Mouse (Mus musculus) liver, embryonic 14.5 days (tissue): Measurements from ENCODE around the gene Gabarap.

Experiments
- CTCF ChIP-seq: IDR thresholded peaks from 2 replicates; pipeline ENCODE4 v1.5.1; 2016; ENCODE audit warnings: antibody characterized with exemption, low read depth, control low read depth
- EP300 ChIP-seq: IDR thresholded peaks from 2 replicates; pipeline ENCODE4 v1.6.1; 2016; ENCODE audit warnings: antibody characterized with exemption, low read depth

DNA sequence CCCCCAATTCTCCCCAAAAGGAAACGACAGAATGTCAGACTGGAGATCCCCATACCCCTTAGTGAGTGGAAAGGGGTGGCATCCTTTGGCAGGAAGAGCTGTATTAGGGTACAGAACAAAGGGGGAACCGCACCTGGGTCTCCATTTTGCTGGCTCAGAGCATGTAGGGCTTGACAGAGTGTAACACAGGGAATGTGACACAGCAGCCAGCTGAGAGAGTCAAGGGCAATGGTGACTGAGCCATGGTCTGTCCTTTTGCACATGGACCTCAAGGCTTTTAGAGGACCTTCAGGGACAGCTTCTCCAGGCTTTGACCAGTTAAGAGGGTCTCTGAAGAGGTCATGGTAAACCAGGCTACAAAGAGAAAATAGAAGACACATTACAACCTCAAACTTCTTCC lies 16.0 kb upstream of the Gabarap start:
- TF ChIP-seq EP300 (no peak), CTCF (no peak)
